Mouse (Mus musculus): ENCODE measurements around the gene Me3.

Gene Me3

GRCm38 (mm10) chr7:89664197-89664596, 32.0 kb downstream of the Me3 start:
- peak; percentile 79 for DNase-seq (ENCODE audit: extremely low read depth, insufficient read length, low spot score)

GRCm38 (mm10) chr7:89666361-89666760, 34.2 kb downstream of the Me3 start:
- DNase-seq (ENCODE audit: extremely low read depth, insufficient read length, low spot score): no peak

GRCm38 (mm10) chr7:89667570-89667969, 35.4 kb downstream of the Me3 start:
- no peak for DNase-seq (ENCODE audit: extremely low read depth, insufficient read length, low spot score)

GRCm38 (mm10) chr7:89669461-89669860, 37.3 kb downstream of the Me3 start:
- no peak for DNase-seq (ENCODE audit: extremely low read depth, insufficient read length, low spot score)

- no peak for DNase-seq (ENCODE audit: extremely low read depth, insufficient read length, low spot score)
These were observed 39.1 kb downstream of the Me3 start for GRCm38 (mm10) chr7:89671104-89671831.

GRCm38 (mm10) chr7:89676176-89676575, 44.0 kb downstream of the Me3 start:
- peak; percentile 18 for DNase-seq (ENCODE audit: extremely low read depth, insufficient read length, low spot score)

GRCm38 (mm10) chr7:89677850-89678249, 45.7 kb downstream of the Me3 start:
- DNase-seq (ENCODE audit: extremely low read depth, insufficient read length, low spot score): no peak

- peak; percentile 20 for DNase-seq (ENCODE audit: extremely low read depth, insufficient read length, low spot score)
These were observed 46.5 kb downstream of the Me3 start for GRCm38 (mm10) chr7:89678719-89679118.

GRCm38 (mm10) chr7:89679139-89679538, 46.9 kb downstream of the Me3 start:
- peak; percentile 47 for DNase-seq (ENCODE audit: extremely low read depth, insufficient read length, low spot score)

- DNase-seq (ENCODE audit: extremely low read depth, insufficient read length, low spot score): no peak
These were observed 47.5 kb downstream of the Me3 start for GRCm38 (mm10) chr7:89679621-89680140.

- no peak for DNase-seq (ENCODE audit: extremely low read depth, insufficient read length, low spot score)
These were observed 48.7 kb downstream of the Me3 start for GRCm38 (mm10) chr7:89680891-89681290.

- no peak for DNase-seq (ENCODE audit: extremely low read depth, insufficient read length, low spot score)
These were observed 49.7 kb downstream of the Me3 start for GRCm38 (mm10) chr7:89681666-89682470.

- DNase-seq (ENCODE audit: extremely low read depth, insufficient read length, low spot score): peak; percentile 41
These were observed 66.0 kb downstream of the Me3 start for GRCm38 (mm10) chr7:89698186-89698585.

GRCm38 (mm10) chr7:89699668-89700350, 67.6 kb downstream of the Me3 start:
- DNase-seq (ENCODE audit: extremely low read depth, insufficient read length, low spot score): peak; percentile 36

- no peak for DNase-seq (ENCODE audit: extremely low read depth, insufficient read length, low spot score)
These were observed 68.3 kb downstream of the Me3 start for GRCm38 (mm10) chr7:89700511-89700910.

GRCm38 (mm10) chr7:89710776-89711175, 78.6 kb downstream of the Me3 start:
- no peak for DNase-seq (ENCODE audit: extremely low read depth, insufficient read length, low spot score)

- no peak for DNase-seq (ENCODE audit: extremely low read depth, insufficient read length, low spot score)
These were observed 80.9 kb downstream of the Me3 start for GRCm38 (mm10) chr7:89713059-89713458.

- DNase-seq (ENCODE audit: extremely low read depth, insufficient read length, low spot score): no peak
These were observed 84.0 kb downstream of the Me3 start for GRCm38 (mm10) chr7:89716226-89716625.

GRCm38 (mm10) chr7:89717521-89717920, 85.3 kb downstream of the Me3 start:
- DNase-seq (ENCODE audit: extremely low read depth, insufficient read length, low spot score): no peak

- no peak for DNase-seq (ENCODE audit: extremely low read depth, insufficient read length, low spot score)
These were observed 86.1 kb downstream of the Me3 start for GRCm38 (mm10) chr7:89718264-89718663.

- no peak for DNase-seq (ENCODE audit: extremely low read depth, insufficient read length, low spot score)
These were observed 88.1 kb downstream of the Me3 start for GRCm38 (mm10) chr7:89720256-89720655.
